Mouse (Mus musculus) forebrain, embryonic 14.5 days (tissue): ENCODE results near the gene Sdk2. TPM values are rescaled to one million over a fixed set of nuclear protein-coding genes. Genes with fewer than 3 reads are reported as not detected.

ENCODE experiments used
- ATAC-seq: fragments of 200-750 bp; cut with Nextera tagmentation; 2 replicates; pipeline ENCODE4 v1.8.0; 2017; ENCODE audit warnings: mild to moderate bottlenecking, moderate library complexity
- DNase-seq: peaks from one replicate; pipeline ENCODE4 v3.0.0-alpha.2; 2015; ENCODE audit warnings: low spot score
- H3K27ac ChIP-seq: fragments of 300-500 bp; sonication (generic); 2 replicates; pipeline ENCODE4 v1.5.1; 2014; ENCODE audit warnings: low read depth, mild to moderate bottlenecking, control low read depth, low read length, moderate library complexity
- H3K27me3 ChIP-seq: fragments of 300-500 bp; sonication (generic); replicated peaks from 2 replicates; pipeline ENCODE4 v1.6.1; 2014; ENCODE audit warnings: low read length, control low read depth, mixed read lengths; ENCODE audit not compliant: control insufficient read depth, insufficient read depth
- H3K36me3 ChIP-seq: fragments of 300-500 bp; sonication (generic); 2 replicates; pipeline ENCODE4 v1.6.1; 2014; ENCODE audit warnings: low read length, control low read depth; ENCODE audit not compliant: control insufficient read depth, insufficient read depth
- H3K4me1 ChIP-seq: fragments of 300-500 bp; sonication (generic); 2 replicates; pipeline ENCODE4 v1.6.1; 2014; ENCODE audit warnings: antibody characterized with exemption, low read length, control low read depth; ENCODE audit not compliant: control insufficient read depth, insufficient read depth
- H3K4me2 ChIP-seq: fragments of 300-500 bp; sonication (generic); 2 replicates; pipeline ENCODE4 v1.6.1; 2014; ENCODE audit warnings: mild to moderate bottlenecking, control low read depth, low read length
- H3K4me3 ChIP-seq: fragments of 300-500 bp; sonication (generic); 2 replicates; pipeline ENCODE4 v1.5.1; 2014; ENCODE audit warnings: low read depth, low read length, control low read depth
- H3K9ac ChIP-seq: fragments of 300-500 bp; sonication (generic); 2 replicates; pipeline ENCODE4 v1.6.1; 2014; ENCODE audit warnings: mild to moderate bottlenecking, low read length, control low read depth, moderate library complexity
- H3K9me3 ChIP-seq: fragments of 300-500 bp; sonication (generic); replicated peaks from 2 replicates; pipeline ENCODE4 v1.6.1; 2016; ENCODE audit warnings: low read length, control low read depth, mixed read lengths; ENCODE audit not compliant: control insufficient read depth
- WGBS: fragments of 180-500 bp; shearing (Covaris S2); extraction: QIAGEN DNeasy Blood & Tissue Kit; methylation state at CpG from one replicate; pipeline ENCODE4 v1.1.7; 2014; 5-methylcytosine and 5-hydroxymethylcytosine counted together
- polyA plus RNA-seq: library from polyadenylated mRNA; unstranded; fragments of >200 nt; fragmentation: Nextera tagmentation; extraction: Ambion mirVana; gene quantifications from 2 replicates; pipeline ENCODE4 v1.2.1, GENCODE M21; 2014

Gene Sdk2
- polyA plus RNA-seq, 1 experiment from 2014 or later = 1.1 TPM

DNA sequence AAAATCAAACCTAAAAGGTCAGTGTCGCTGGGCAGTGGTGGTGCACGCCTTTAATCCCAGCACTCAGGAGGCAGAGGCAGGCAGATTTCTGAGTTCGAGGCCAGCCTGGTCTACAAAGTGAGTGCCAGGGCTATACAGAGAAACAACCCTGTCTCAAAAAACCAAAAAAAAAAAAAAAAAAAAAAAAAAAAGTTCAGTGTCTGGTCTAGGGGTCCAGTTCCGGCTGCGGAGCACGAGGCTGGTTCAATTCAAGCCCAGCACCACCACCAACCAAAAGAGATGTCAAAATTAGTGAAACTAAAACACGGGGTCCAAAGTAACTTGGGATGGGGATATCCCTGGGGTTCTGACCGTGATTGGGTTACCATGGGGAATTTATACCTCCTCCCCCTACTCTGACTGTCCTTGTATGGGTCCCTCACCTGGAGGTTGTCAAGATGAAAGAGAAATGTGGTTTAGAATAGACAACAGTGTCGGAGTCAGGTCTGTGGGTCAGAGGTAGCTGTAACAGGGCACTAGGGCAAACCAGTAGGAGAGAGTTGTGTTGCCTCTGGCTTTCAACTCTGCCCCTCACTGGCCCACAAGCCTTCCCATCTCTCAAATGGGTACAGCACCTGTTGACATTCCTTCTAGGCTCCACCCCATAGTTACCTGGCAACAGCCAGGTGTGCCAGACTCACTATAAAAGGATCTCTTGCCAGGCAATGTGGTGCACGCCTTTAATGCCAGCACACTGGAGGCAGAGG, 314.0 kb downstream of the Sdk2 start:
- Histone ChIP-seq H3K4me2 (0 out of 2 replicates have a peak overlapping the region, but pooled peaks have one; percentile 79), H3K9me3 (no peaks in the 10 kb centered on the region), H3K36me3 (no peaks in the 10 kb centered on the region; the same call in 1 of the 2 replicates), H3K9ac (no peak overlapping the region), H3K27ac (no peak overlapping the region), H3K4me3 (no peak overlapping the region), H3K4me1 (peaks cover 23% of the 10 kb centered on the region), H3K27me3 (no peaks in the 10 kb centered on the region)
- DNase-seq (no peak), ATAC-seq (no peak)
- 94% methylated on average over 10 of the region's 10 CpGs for WGBS

GRCm38 (mm10) chr11:113752158-113752661, 314.6 kb downstream of the Sdk2 start:
- H3K36me3 ChIP-seq = no peaks in the 10 kb centered on the region; the same call in 1 of the 2 replicates
- 20% methylated on average over 15 of the region's 15 CpGs for WGBS
- H3K4me1 ChIP-seq = peaks cover 29% of the 10 kb centered on the region
- H3K4me3 ChIP-seq = peak overlapping the region; percentile 89
- peak overlapping the region; percentile 93; the same call in 1 of the 2 replicates for H3K27ac ChIP-seq
- peak overlapping the region; percentile 93 for H3K9ac ChIP-seq
- H3K27me3 ChIP-seq = no peaks in the 10 kb centered on the region
- no peaks in the 10 kb centered on the region for H3K9me3 ChIP-seq
- H3K4me2 ChIP-seq = peak overlapping the region; percentile 79
- ATAC-seq (no peak), DNase-seq (no peak)

DNA sequence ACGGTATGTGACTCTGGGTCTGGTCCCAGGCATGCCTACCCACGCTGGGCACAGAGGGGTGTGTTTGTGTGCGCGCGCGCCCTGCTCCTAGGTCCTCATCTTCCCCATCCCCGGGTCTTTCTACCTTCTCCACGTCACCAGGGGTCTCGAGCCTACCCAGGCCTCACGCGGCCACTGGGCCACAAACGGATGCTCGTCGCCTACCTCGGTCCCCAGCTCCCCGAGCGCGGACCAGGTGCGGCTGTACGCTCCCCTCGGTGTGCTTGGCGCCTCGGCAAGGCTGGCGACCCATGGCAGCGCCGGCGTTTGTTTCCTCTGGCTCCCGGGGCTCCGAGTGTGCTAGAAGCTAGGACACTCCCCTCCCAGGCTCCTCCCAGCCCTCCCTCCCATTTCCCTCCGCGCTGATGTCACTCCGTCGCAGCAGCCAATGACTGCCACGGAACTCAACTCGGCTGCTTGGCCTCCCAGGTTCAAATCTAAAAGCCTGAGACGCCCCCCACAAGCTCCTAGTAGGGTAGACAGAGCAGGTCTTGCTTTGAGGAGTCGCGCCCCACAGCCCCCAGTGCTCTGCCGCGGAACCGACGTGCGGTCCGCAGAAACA, 315.3 kb downstream of the Sdk2 start, which contains the start of gene Cdc42ep4:
Gene Cdc42ep4, minus strand, starts transcription at position 398 of the 601 bp plus-strand sequence.
- no peaks in the 10 kb centered on the region for H3K9me3 ChIP-seq
- H3K36me3 ChIP-seq = no peaks in the 10 kb centered on the region; the same call in 1 of the 2 replicates
- peaks cover 29% of the 10 kb centered on the region for H3K4me1 ChIP-seq
- ATAC-seq (peak; percentile 90), DNase-seq (peak; percentile 98)
- peak within 1 kb of the TSS; percentile 93 for H3K9ac ChIP-seq
- H3K27ac ChIP-seq = peak within 1 kb of the TSS; percentile 93
- H3K4me2 ChIP-seq = peak within 1 kb of the TSS; percentile 79
- H3K27me3 ChIP-seq = no peaks in the 10 kb centered on the region
- under 1% methylated on average over 43 of the region's 44 CpGs for WGBS
- H3K4me3 ChIP-seq = peak within 1 kb of the TSS; percentile 89

- ATAC-seq (peak; percentile 62), DNase-seq (peak; percentile 77)
- H3K4me1 ChIP-seq = peaks cover 29% of the 10 kb centered on the region
- no peaks in the 10 kb centered on the region for H3K27me3 ChIP-seq
- WGBS = under 1% methylated on average over 64 of the region's 67 CpGs
- H3K36me3 ChIP-seq = no peaks in the 10 kb centered on the region; the same call in 1 of the 2 replicates
- H3K9me3 ChIP-seq = no peaks in the 10 kb centered on the region
- peak overlapping the region; percentile 93 for H3K9ac ChIP-seq
- H3K4me3 ChIP-seq = peak overlapping the region; percentile 89
- H3K27ac ChIP-seq = peak overlapping the region; percentile 93
- peak overlapping the region; percentile 79 for H3K4me2 ChIP-seq
These were observed 316.0 kb downstream of the Sdk2 start for GRCm38 (mm10) chr11:113750571-113751483.

GRCm38 (mm10) chr11:113749749-113750351, 317.0 kb downstream of the Sdk2 start:
- peak; percentile 73 for DNase-seq
- Histone ChIP-seq H3K4me1 (peaks cover 29% of the 10 kb centered on the region), H3K27me3 (no peaks in the 10 kb centered on the region), H3K9ac (peak overlapping the region; percentile 93), H3K36me3 (no peaks in the 10 kb centered on the region; the same call in 1 of the 2 replicates), H3K4me3 (peak overlapping the region; percentile 89), H3K27ac (peak overlapping the region; percentile 93), H3K9me3 (no peaks in the 10 kb centered on the region), H3K4me2 (peak overlapping the region; percentile 79)
- under 1% methylated on average over 9 of the region's 9 CpGs for WGBS
- peak; percentile 30; the same call in 1 of the 2 replicates for ATAC-seq

- DNase-seq = no peak
- H3K27me3 ChIP-seq = no peaks in the 10 kb centered on the region
- peaks cover 29% of the 10 kb centered on the region for H3K4me1 ChIP-seq
- peak overlapping the region; percentile 93 for H3K27ac ChIP-seq
- peak overlapping the region; percentile 89 for H3K4me3 ChIP-seq
- H3K36me3 ChIP-seq = peaks cover 4% of the 10 kb centered on the region; the same call in 1 of the 2 replicates
- peak overlapping the region; percentile 93 for H3K9ac ChIP-seq
- H3K9me3 ChIP-seq = no peaks in the 10 kb centered on the region
- no peak for ATAC-seq
- 7% methylated on average over 21 of the region's 21 CpGs for WGBS
- H3K4me2 ChIP-seq = peak overlapping the region; percentile 79
These were observed 317.9 kb downstream of the Sdk2 start for GRCm38 (mm10) chr11:113748797-113749521.

- Histone ChIP-seq H3K27ac (peak overlapping the region; percentile 3; the same call in 1 of the 2 replicates), H3K4me1 (peaks cover 29% of the 10 kb centered on the region), H3K27me3 (no peaks in the 10 kb centered on the region), H3K9ac (no peak overlapping the region), H3K4me2 (peak overlapping the region; percentile 79; the same call in 1 of the 2 replicates), H3K4me3 (no peak overlapping the region), H3K36me3 (peaks cover 6% of the 10 kb centered on the region; the same call in 1 of the 2 replicates), H3K9me3 (peaks cover 2% of the 10 kb centered on the region; the same call in 1 of the 2 replicates)
- 79% methylated on average over 11 of the region's 11 CpGs for WGBS
- no peak for ATAC-seq
- DNase-seq = no peak
These were observed 319.0 kb downstream of the Sdk2 start for GRCm38 (mm10) chr11:113747725-113748380.
